Mouse (Mus musculus) kidney, postnatal 4 days (tissue): ENCODE measurements at regions not wholly inside any gene's neighbourhood (a gene's known extent, or its start where the extent isn't known, plus 50 kb on each side); places are given as distances from the start of the nearest gene placed in this dataset.
"Not testable (repeated sequence)": the region's sequence is repeated elsewhere in the genome, so short reads cannot be mapped to it uniquely, and the experiment has no call there.

ENCODE experiments used
- DNase-seq, 2 experiments: peaks; one replicate each; pipeline ENCODE4 v3.0.0; 2021; ENCODE audit warnings: mixed read lengths in 2 of 2

DNA sequence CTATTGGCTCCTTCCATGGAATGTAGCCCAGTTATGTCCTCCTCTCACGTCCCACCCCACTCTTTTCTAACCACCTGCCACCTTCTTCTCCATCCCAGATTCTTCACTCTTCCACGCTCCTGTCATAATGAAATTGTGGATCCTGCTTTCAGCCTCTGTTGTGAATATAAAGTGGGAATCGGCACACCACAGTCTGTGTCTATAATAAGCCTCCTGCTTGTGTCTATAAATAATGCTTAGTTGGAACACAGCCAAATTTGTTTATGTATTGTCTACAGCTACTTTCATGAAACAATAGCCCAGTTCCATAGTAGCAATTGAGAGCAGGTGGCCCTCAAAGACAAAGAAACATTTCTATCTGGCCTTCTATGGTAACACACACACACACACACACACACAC lies 137.5 kb upstream of the Rps6ka3 start:
- no peak for DNase-seq

DNA sequence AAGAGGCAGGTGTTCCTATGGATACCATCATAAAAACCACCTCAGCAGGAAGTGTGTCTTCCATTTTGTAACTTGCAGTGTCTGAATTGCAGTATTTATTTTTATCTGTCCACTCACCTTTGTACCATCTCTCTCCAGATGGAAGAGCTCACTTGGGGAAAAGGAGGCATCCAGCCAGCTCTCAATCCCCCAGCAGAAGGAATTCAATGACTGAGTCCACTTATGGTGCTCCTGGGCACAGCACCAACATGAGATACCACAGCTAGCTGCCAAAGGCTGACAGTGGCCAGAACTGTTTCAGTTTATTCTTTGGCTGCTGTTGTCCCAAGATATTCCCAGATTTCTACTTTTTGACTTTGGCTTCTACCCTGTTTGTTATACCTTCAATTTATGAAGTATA lies 136.6 kb upstream of the Rps6ka3 start:
- no peak for DNase-seq

DNA sequence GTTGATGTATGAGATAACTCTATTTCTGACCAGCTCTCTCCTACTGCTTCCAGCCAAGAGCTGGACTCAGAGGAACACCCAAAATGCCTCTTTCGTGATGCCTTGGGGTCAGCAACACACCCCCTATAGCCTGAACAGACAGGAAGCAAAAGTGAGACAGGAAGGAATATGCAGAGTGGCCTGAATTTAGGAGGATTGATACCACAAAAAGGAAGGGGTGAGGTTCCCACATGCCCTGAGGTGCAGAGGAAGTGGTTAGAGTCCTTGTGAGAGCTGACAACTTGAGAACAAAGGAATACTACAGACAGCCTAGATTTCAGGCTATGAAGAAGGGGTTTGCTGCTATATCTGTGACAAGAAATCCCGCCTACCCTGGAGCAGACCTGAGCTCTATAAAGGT lies 129.6 kb upstream of the Rps6ka3 start:
- no peak for DNase-seq

DNA sequence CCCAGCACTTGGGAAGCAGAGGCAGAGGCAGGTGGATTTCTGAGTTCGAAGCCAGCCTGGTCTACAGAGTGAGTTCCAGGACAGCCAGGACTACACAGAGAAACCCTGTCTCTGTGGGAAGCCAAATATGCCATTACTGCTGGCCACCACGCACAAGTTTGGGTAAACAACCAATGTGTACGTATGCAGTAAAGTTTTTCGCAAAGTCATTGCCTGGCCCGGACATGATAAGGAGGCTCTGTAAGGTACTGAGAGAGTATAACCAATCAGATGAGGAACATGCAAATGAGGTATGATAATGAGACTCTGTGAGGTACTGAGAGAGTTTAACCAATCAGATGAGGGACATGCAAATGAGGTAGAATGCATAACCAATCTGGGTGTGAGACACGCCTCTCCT lies 99.5 kb upstream of the Rps6ka3 start:
- DNase-seq: not testable (repeated sequence)

DNA sequence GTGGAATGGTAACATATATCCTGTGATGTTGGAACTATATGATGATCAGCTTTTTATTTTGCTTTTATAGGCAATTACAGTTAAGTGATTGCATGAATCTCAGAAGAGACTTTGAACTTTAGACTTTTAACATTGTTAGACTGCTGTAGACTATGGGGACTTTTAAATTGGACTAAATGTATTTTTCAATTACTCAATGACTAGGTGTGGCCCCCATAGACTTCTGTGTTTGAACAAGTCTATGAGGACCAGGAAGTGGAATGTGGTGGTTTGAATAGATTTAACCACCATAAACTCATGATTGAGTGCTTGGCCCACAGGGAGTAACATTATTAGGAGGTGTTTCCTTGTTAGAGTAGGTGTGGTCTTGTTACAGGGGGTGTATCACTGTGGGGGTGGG lies 93.9 kb upstream of the Rps6ka3 start:
- no peak for DNase-seq

DNA sequence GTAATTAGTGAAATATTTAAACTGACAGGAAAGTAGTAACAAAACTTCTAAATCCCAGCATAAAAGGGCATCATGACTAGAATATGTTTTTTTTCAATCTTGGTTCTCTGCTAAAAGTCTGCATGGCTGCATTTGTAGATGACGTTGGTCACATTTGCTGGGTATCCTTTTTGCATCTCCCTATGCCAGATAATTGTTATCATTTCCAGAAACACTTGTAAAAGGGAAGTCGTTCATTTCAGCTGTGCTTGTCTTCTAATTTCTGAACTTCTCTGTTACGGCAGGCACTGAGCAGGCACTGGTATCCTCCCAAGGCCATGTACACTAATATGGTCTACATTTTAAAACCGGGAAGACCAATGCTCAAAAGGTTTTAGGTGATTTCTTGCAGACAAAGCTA lies 69.6 kb upstream of the Rps6ka3 start:
- no peak for DNase-seq

DNA sequence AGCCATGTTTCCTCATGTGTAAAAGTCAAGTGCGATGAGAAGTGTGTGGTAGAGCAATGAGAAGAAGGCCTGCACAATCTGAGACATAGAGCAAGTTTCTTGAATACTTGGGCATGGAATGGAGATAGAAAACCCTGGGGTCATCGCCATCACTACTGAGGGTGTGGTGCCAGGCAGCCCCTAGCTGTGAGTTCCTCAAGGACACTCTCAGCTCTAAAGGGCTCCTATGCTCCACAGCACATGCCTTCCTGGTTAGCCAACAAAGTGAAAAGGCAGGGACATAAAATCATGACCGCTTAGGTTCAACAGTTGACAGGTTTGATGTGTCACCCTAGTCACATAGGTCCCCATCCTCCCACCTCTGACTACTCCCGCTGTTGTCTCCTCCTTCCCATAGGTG lies 66.8 kb upstream of the Rps6ka3 start:
- DNase-seq: no peak

DNA sequence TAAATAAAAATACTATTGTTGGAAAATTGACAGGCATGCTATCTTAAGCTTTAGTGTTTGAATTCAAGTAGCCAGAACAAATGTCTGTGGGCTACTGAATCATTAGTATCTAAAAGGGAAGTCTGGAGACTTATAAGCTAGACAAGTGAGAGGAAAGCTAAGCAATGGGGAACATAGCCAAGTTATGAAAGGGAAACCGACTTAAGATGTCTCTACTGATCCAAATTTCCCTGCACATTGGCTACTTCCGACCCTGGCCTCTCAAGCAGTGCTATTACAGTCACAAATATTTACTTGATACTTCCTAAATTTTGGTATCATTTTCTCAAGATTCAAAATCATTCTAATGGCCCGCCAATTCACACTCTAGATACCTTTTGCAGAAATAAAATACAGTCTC lies 65.4 kb upstream of the Rps6ka3 start:
- DNase-seq: no peak

DNA sequence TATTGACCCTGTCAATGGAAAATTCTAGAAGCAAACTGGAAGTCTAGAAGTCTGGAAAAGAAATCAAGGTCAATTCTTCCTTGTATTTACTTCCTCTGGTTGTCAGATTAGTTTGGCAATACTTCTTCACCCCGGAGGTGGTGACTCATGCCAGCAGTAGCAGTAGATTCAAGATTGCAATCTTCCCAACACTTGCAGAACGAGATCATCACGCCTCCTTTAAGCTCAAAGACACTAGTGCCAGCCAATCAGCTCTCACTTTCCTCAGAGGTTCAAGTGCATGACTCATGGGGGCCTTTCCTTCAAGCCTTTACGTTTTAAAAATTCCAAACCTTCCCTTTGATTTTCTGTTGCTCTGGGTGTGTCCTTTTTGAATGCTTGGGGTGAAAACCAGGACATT lies 64.9 kb upstream of the Rps6ka3 start:
- DNase-seq: no peak

DNA sequence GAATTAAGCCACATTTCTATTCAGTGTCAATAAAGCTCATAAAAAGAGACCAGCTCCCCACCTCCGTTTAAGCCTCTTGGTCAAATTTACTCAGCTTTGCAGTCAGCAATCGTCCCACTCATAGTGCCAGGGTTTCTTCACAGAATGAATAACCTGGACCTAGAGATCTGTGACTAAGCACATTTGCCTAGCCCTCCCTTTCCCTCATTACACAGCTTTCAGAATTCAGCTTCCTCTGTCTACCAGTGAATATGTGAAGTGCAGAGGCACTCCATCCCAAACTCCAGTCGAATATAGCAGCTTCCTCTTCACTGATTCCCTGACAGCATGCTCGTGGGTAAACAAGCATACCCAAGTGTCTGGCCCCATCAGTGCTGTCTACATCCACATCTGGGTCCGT lies 54.3 kb upstream of the Rps6ka3 start:
- no peak for DNase-seq

DNA sequence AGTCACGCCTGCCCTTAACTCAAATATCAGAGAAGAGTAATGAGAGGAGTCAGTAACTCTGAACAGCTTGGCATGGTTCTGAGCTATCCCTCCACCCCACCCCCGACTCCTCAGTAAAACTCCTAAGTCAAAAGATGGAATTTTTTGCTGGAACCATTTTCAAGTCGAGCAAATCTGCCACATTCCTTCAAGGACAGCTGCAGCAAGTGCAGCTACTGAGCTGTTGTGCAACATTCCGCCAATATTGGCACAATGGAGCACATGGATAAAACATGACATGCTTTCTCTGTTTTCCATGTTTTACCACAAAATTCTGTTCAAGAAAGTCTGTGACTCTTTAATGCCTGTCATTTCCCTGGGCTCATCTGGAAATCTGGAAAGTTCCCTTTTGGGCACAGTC lies 53.1 kb upstream of the Rps6ka3 start:
- DNase-seq: no peak

DNA sequence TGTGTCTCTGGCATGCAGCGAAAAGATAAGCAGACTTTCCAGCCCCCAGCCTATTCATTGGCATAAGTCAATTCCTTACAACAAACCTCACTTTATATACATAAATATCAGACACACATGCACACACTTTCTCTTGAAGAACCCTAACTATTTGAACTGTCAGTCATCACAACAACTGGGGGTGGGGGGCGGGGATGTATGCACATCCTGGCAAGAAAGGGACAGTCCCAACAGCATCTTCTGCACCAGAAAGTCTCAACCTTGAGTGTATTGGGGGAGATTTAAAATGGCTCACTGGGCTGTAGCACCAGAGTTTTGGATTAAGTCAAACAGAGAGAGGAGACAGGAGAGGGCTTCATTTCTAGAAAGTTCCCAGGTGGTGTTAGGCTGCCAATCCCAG lies 50.4 kb upstream of the Rps6ka3 start:
- no peak for DNase-seq
